In genomic region chr6:146221371-146222336, GRCm38 (mm10) we compare ENCODE assay signal across 8 mouse cellular contexts.
A peak's percentile ranks its signal among the peaks of the same experiment; 100 is the strongest.
DNase-seq lines count a peak whose midpoint lies in the region; ATAC-seq and TF ChIP-seq lines count a peak whose summit lies in the region.

No protein-coding gene starts in this region.

- WGBS in kidney, embryonic 14.5 days, result 42% methylated on average over 23 of the region's 23 CpGs
- 47% methylated on average over 23 of the region's 23 CpGs for WGBS in heart, embryonic 10.5 days
- 28% methylated on average over 23 of the region's 23 CpGs for WGBS in lung, postnatal 0 days

- H3K27me3 ChIP-seq in kidney, embryonic 14.5 days (ENCODE audit: control insufficient read depth, insufficient read depth, low read length), result no peaks in the 10 kb centered on the region
- H3K27me3 ChIP-seq in heart, embryonic 10.5 days (ENCODE audit: insufficient read depth, poor library complexity, severe bottlenecking), result no peaks in the 10 kb centered on the region
- no peaks in the 10 kb centered on the region for H3K27me3 ChIP-seq in lung, postnatal 0 days (replicated peaks; ENCODE audit: insufficient read depth, low read length)

- no peak for TF ChIP-seq EP300 in lung, postnatal 0 days (IDR thresholded peaks at IDR 0.05)

- no peak for TF ChIP-seq CTCF in lung, postnatal 0 days (IDR thresholded peaks at IDR 0.05)

- no peak for ATAC-seq in kidney, embryonic 14.5 days (ENCODE audit: low FRiP score, low TSS enrichment)
- peak; percentile 65 for ATAC-seq in lung, postnatal 0 days

- peaks cover 8% of the 10 kb centered on the region; the same call in 1 of the 2 replicates for H3K4me1 ChIP-seq in kidney, embryonic 14.5 days (ENCODE audit: control insufficient read depth, insufficient read depth, low read length)
- H3K4me1 ChIP-seq in heart, embryonic 10.5 days, result peaks cover 27% of the 10 kb centered on the region
- H3K4me1 ChIP-seq in lung, postnatal 0 days (ENCODE audit: insufficient read depth, low read depth, low read length), result no peaks in the 10 kb centered on the region

- no peak overlapping the region for H3K4me2 ChIP-seq in kidney, embryonic 14.5 days (replicated peaks; ENCODE audit: low read depth, low read length)
- H3K4me2 ChIP-seq in lung, postnatal 0 days (replicated peaks; ENCODE audit: low read depth, low read length), result no peak overlapping the region; the same call in 1 of the 2 replicates

- no peaks in the 10 kb centered on the region for H3K9me3 ChIP-seq in kidney, embryonic 14.5 days (ENCODE audit: control insufficient read depth, low read length)
- H3K9me3 ChIP-seq in heart, embryonic 10.5 days, result no peaks in the 10 kb centered on the region
- H3K9me3 ChIP-seq in lung, postnatal 0 days (ENCODE audit: low read length), result no peaks in the 10 kb centered on the region

- DNase-seq in kidney, postnatal 14 days, result no peak
- peak; percentile 43 for DNase-seq in MEL-GATA-1-ER (ENCODE audit: extremely low read depth, low read depth)
- DNase-seq in heart, embryonic 10.5 days (ENCODE audit: low spot score), result no peak
- DNase-seq in lung, postnatal 0 days (ENCODE audit: low spot score), result peak; percentile 43
- peak; percentile 33 to 50 for DNase-seq in thymus, adult 18-20 months
- DNase-seq in urinary bladder, postnatal 36 days (ENCODE audit: low spot score in 2 of 2), result no peak
- DNase-seq in retina, embryonic 14.5 days (ENCODE audit: low spot score), result no peak

- peak overlapping the region; percentile 42; the same call in 1 of the 2 replicates for H3K27ac ChIP-seq in kidney, embryonic 14.5 days (ENCODE audit: low read depth, low read length)
- peak overlapping the region; percentile 71 for H3K27ac ChIP-seq in heart, embryonic 10.5 days
- no peak overlapping the region for H3K27ac ChIP-seq in lung, postnatal 0 days (ENCODE audit: low read length)

- H3K4me3 ChIP-seq in kidney, embryonic 14.5 days (ENCODE audit: low read length), result no peak overlapping the region
- H3K4me3 ChIP-seq in heart, embryonic 10.5 days, result no peak overlapping the region
- no peak overlapping the region for H3K4me3 ChIP-seq in lung, postnatal 0 days (ENCODE audit: low read depth, low read length)

- no peaks in the 10 kb centered on the region for H3K36me3 ChIP-seq in kidney, embryonic 14.5 days (ENCODE audit: control insufficient read depth, insufficient read depth, low read length)
- peaks cover 4% of the 10 kb centered on the region; the same call in 1 of the 2 replicates for H3K36me3 ChIP-seq in heart, embryonic 10.5 days
- H3K36me3 ChIP-seq in lung, postnatal 0 days (ENCODE audit: insufficient read depth, low read length), result no peaks in the 10 kb centered on the region

- no peak overlapping the region for H3K9ac ChIP-seq in kidney, embryonic 14.5 days (ENCODE audit: low read depth, low read length)
- H3K9ac ChIP-seq in lung, postnatal 0 days (replicated peaks; ENCODE audit: low read depth), result no peak overlapping the region

Comparison
In these comparisons a context has a peak if more than half of its experiments do, and no peak if none do; other contexts are left out.
1. DNase-seq: peak in MEL-GATA-1-ER (single experiment), lung, postnatal 0 days (single experiment) and thymus, adult 18-20 months (2 of 2); none in kidney, postnatal 14 days (single experiment), heart, embryonic 10.5 days (single experiment), urinary bladder, postnatal 36 days (0 of 2) and retina, embryonic 14.5 days (single experiment).